Mouse (Mus musculus): Measurements from ENCODE around the gene Gm42420. TPM values are rescaled to one million over a fixed set of nuclear protein-coding genes. Genes with fewer than 3 reads are reported as not detected.

Gm42420 gene
- polyA plus RNA-seq, 1 experiment from 2014 or later, result 0.58 TPM

DNA sequence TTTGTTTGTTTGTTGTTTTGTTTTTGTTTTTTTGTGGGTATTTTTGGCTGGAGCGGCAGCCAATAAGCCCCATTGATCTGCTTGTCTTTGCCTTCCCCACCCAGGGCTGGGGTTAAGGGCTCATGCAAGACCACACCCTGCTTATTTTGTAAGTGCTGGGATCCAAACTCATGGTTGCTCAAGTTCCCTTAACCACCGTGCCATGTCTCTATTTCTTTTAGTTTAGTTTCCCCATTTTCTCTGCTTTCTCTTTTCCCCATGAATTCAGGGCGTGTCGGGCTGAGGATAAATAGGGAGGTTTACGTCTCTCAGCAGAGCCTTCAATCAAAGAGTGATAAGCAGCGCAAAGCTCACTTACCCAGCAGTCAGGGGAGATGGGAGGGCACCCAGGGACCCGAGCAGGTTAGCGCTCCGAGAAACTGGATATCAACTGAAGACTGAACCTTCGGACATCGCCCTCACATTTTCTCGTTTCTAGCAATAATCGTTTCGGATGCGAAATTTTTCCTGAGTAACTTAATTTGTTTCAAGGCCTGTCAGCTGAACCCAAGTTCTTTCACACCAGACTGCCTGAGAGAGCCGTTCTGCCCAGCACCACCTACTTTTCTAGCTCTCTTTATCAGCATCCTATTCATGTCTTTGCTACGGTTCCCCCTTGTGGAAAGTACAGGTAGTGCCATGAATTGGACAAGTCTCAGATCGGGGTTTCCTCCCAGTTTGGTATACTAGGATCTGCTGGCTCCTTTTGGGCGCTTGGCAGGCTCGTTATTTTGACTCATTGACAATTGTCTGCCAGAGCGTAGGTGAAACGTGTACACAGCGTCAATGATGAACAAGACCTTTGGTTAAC, 23.2 kb upstream of the Gm42420 start:
- Histone ChIP-seq H3K9ac (replicated peaks; ENCODE audit: low read length) (no peak overlapping the region), H3K4me2 (ENCODE audit: low read length) (peak overlapping the region; percentile 29), H3K36me3 (ENCODE audit: control insufficient read depth, insufficient read depth, low read length) (no peaks in the 10 kb centered on the region), H3K27me3 (ENCODE audit: control insufficient read depth, insufficient read depth, low read length) (no peaks in the 10 kb centered on the region), H3K9me3 (ENCODE audit: control insufficient read depth, low read length) (no peaks in the 10 kb centered on the region), H3K27ac (replicated peaks; ENCODE audit: low read depth, low read length) (no peak overlapping the region), H3K4me1 (ENCODE audit: control insufficient read depth, insufficient read depth, low read length) (peaks cover 22% of the 10 kb centered on the region), H3K4me3 (replicated peaks; ENCODE audit: low read depth, low read length) (no peak overlapping the region)
- DNase-seq (peak; percentile 95), ATAC-seq (ENCODE audit: low FRiP score, low TSS enrichment) (peak; percentile 28; the same call in 1 of the 2 replicates)
- 20% methylated on average over 23 of the region's 23 CpGs for WGBS

GRCm38 (mm10) chr6:39567528-39567927, 18.0 kb upstream of the Gm42420 start:
- no peaks in the 10 kb centered on the region for H3K27me3 ChIP-seq (ENCODE audit: control insufficient read depth, insufficient read depth, low read length)
- H3K4me2 ChIP-seq (ENCODE audit: low read length), result no peak overlapping the region
- H3K4me1 ChIP-seq (ENCODE audit: control insufficient read depth, insufficient read depth, low read length), result no peaks in the 10 kb centered on the region
- H3K27ac ChIP-seq (replicated peaks; ENCODE audit: low read depth, low read length), result no peak overlapping the region
- no peak for ATAC-seq (ENCODE audit: low FRiP score, low TSS enrichment)
- no peaks in the 10 kb centered on the region for H3K36me3 ChIP-seq (ENCODE audit: control insufficient read depth, insufficient read depth, low read length)
- DNase-seq, result peak; percentile 83
- H3K9me3 ChIP-seq (ENCODE audit: control insufficient read depth, low read length), result no peaks in the 10 kb centered on the region
- H3K9ac ChIP-seq (replicated peaks; ENCODE audit: low read length), result no peak overlapping the region
- 12% methylated on average over 5 of the region's 5 CpGs for WGBS
- no peak overlapping the region for H3K4me3 ChIP-seq (replicated peaks; ENCODE audit: low read depth, low read length)

- Histone ChIP-seq H3K4me2 (ENCODE audit: low read length) (no peak overlapping the region), H3K27ac (replicated peaks; ENCODE audit: low read depth, low read length) (no peak overlapping the region), H3K4me3 (replicated peaks; ENCODE audit: low read depth, low read length) (no peak overlapping the region), H3K4me1 (ENCODE audit: control insufficient read depth, insufficient read depth, low read length) (peaks cover 11% of the 10 kb centered on the region), H3K9me3 (ENCODE audit: control insufficient read depth, low read length) (no peaks in the 10 kb centered on the region), H3K27me3 (ENCODE audit: control insufficient read depth, insufficient read depth, low read length) (no peaks in the 10 kb centered on the region), H3K9ac (replicated peaks; ENCODE audit: low read length) (no peak overlapping the region), H3K36me3 (ENCODE audit: control insufficient read depth, insufficient read depth, low read length) (no peaks in the 10 kb centered on the region)
- 84% methylated on average over 3 of the region's 3 CpGs for WGBS
- no peak for ATAC-seq (ENCODE audit: low FRiP score, low TSS enrichment)
- DNase-seq, result no peak
Measured at GRCm38 (mm10) chr6:39570426-39570825, 15.1 kb upstream of the Gm42420 start.

- Histone ChIP-seq H3K9ac (replicated peaks; ENCODE audit: low read length) (peak within 1 kb of the TSS; percentile 90), H3K4me2 (ENCODE audit: low read length) (peak within 1 kb of the TSS; percentile 71), H3K27me3 (ENCODE audit: control insufficient read depth, insufficient read depth, low read length) (no peaks in the 10 kb centered on the region), H3K36me3 (ENCODE audit: control insufficient read depth, insufficient read depth, low read length) (peaks cover 17% of the 10 kb centered on the region), H3K4me1 (ENCODE audit: control insufficient read depth, insufficient read depth, low read length) (peaks cover 11% of the 10 kb centered on the region), H3K27ac (replicated peaks; ENCODE audit: low read depth, low read length) (peak within 1 kb of the TSS; percentile 96), H3K9me3 (ENCODE audit: control insufficient read depth, low read length) (no peaks in the 10 kb centered on the region), H3K4me3 (replicated peaks; ENCODE audit: low read depth, low read length) (peak within 1 kb of the TSS; percentile 79)
- ATAC-seq (ENCODE audit: low FRiP score, low TSS enrichment) (peak; percentile 94), DNase-seq (peak; percentile 92)
- WGBS, result under 1% methylated on average over 49 of the region's 49 CpGs
Measured at GRCm38 (mm10) chr6:39573791-39574554, 11.6 kb upstream of the Gm42420 start, which contains the start of gene Adck2. Adck2 (plus strand) TSS chr6:39573873.

DNA sequence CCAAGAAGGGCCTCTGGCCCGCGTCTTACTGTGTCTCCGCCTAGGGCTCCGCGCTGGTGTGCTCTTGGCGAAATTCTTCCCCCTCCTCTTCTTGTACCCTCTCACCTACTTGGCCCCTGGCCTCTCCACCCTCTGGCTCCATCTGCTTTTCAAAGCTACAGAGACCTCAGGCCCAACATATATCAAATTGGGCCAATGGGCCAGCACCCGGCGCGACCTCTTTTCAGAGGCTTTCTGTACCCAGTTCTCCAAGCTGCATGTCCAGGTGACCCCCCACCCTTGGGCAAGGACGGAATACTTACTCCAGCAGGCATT, 11.0 kb upstream of the Gm42420 start:
- DNase-seq, result no peak
- ATAC-seq (ENCODE audit: low FRiP score, low TSS enrichment), result peak; percentile 46
- Histone ChIP-seq H3K4me1 (ENCODE audit: control insufficient read depth, insufficient read depth, low read length) (peaks cover 11% of the 10 kb centered on the region), H3K4me2 (ENCODE audit: low read length) (peak overlapping the region; percentile 71), H3K27ac (replicated peaks; ENCODE audit: low read depth, low read length) (peak overlapping the region; percentile 96), H3K9ac (replicated peaks; ENCODE audit: low read length) (peak overlapping the region; percentile 90), H3K27me3 (ENCODE audit: control insufficient read depth, insufficient read depth, low read length) (no peaks in the 10 kb centered on the region), H3K36me3 (ENCODE audit: control insufficient read depth, insufficient read depth, low read length) (peaks cover 21% of the 10 kb centered on the region), H3K9me3 (ENCODE audit: control insufficient read depth, low read length) (no peaks in the 10 kb centered on the region), H3K4me3 (replicated peaks; ENCODE audit: low read depth, low read length) (peak overlapping the region; percentile 79)
- WGBS, result 20% methylated on average over 10 of the region's 10 CpGs

DNA sequence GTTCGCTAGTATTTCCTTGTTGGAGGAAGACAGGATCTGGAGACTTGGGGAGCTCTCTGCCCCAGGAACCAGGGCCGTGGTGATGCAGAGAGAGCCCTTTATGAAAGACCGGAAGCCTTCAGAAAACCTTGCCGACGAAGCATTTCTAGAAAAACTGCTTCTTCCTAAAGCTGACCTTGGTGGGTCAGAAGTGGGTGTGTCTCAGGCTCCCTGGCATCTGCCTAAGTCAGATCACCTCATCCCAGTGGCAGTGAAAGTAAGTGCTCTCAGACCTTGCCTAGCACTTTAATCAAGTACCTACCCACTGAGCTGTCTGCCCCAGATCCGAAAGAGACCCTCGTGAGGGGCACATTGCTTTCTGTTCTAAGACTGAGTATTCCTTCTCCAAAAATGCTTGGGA, 10.6 kb upstream of the Gm42420 start:
- Histone ChIP-seq H3K4me3 (replicated peaks; ENCODE audit: low read depth, low read length) (peak overlapping the region; percentile 79), H3K9me3 (ENCODE audit: control insufficient read depth, low read length) (no peaks in the 10 kb centered on the region), H3K9ac (replicated peaks; ENCODE audit: low read length) (peak overlapping the region; percentile 90; the same call in 1 of the 2 replicates), H3K4me2 (ENCODE audit: low read length) (peak overlapping the region; percentile 71), H3K4me1 (ENCODE audit: control insufficient read depth, insufficient read depth, low read length) (peaks cover 11% of the 10 kb centered on the region), H3K27ac (replicated peaks; ENCODE audit: low read depth, low read length) (peak overlapping the region; percentile 96), H3K27me3 (ENCODE audit: control insufficient read depth, insufficient read depth, low read length) (no peaks in the 10 kb centered on the region), H3K36me3 (ENCODE audit: control insufficient read depth, insufficient read depth, low read length) (peaks cover 26% of the 10 kb centered on the region)
- DNase-seq, result no peak
- no peak for ATAC-seq (ENCODE audit: low FRiP score, low TSS enrichment)
- WGBS, result 71% methylated on average over 7 of the region's 7 CpGs

DNA sequence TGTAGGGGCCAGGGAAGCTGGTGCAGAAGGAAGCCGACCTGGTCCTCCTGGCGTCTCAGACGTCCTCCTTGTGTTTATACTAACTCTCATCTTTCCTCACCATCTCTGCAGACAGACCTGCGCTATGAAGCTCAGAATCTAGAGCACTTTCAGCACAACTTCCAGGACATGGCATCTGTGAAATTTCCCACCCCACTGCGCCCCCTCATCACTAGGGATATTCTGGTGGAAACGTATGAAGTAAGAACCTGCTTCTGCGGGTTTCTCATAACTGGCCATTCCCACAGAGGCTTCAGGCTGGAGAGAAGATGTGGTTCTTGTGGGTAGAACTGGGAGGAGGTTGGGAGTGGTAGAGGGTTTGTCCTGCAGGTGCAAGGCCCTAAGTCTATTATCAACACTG, 6.0 kb upstream of the Gm42420 start:
- 96% methylated on average over 7 of the region's 7 CpGs for WGBS
- H3K36me3 ChIP-seq (ENCODE audit: control insufficient read depth, insufficient read depth, low read length), result peaks cover 63% of the 10 kb centered on the region
- no peaks in the 10 kb centered on the region for H3K27me3 ChIP-seq (ENCODE audit: control insufficient read depth, insufficient read depth, low read length)
- no peaks in the 10 kb centered on the region for H3K9me3 ChIP-seq (ENCODE audit: control insufficient read depth, low read length)
- no peak overlapping the region for H3K4me2 ChIP-seq (ENCODE audit: low read length)
- ATAC-seq (ENCODE audit: low FRiP score, low TSS enrichment) (no peak), DNase-seq (no peak)
- peaks cover 8% of the 10 kb centered on the region for H3K4me1 ChIP-seq (ENCODE audit: control insufficient read depth, insufficient read depth, low read length)
- no peak overlapping the region for H3K9ac ChIP-seq (replicated peaks; ENCODE audit: low read length)
- no peak overlapping the region for H3K4me3 ChIP-seq (replicated peaks; ENCODE audit: low read depth, low read length)
- H3K27ac ChIP-seq (replicated peaks; ENCODE audit: low read depth, low read length), result no peak overlapping the region

DNA sequence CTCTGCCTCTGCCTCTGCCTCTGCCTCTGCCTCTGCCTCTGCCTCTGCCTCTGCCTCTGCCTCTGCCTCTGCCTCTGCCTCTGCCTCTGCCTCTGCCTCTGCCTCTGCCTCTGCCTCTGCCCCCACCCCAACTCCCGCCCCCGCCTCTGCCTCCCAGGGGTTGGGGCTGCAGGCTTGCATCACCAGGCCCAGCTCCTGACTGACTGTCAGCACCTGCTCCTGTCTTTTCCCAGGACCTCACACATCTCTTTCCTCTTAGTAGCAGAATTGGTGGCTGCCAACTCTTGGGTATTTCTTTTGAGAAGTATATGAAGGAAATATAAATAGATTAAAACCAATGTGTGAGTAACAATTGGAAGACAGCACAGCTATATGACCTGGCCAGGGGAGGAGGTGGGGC, 5.0 kb upstream of the Gm42420 start:
- Histone ChIP-seq H3K9me3 (ENCODE audit: control insufficient read depth, low read length) (no peaks in the 10 kb centered on the region), H3K27me3 (ENCODE audit: control insufficient read depth, insufficient read depth, low read length) (no peaks in the 10 kb centered on the region), H3K4me3 (replicated peaks; ENCODE audit: low read depth, low read length) (no peak overlapping the region), H3K27ac (replicated peaks; ENCODE audit: low read depth, low read length) (no peak overlapping the region), H3K9ac (replicated peaks; ENCODE audit: low read length) (no peak overlapping the region), H3K36me3 (ENCODE audit: control insufficient read depth, insufficient read depth, low read length) (peaks cover 70% of the 10 kb centered on the region), H3K4me2 (ENCODE audit: low read length) (no peak overlapping the region), H3K4me1 (ENCODE audit: control insufficient read depth, insufficient read depth, low read length) (no peaks in the 10 kb centered on the region)
- DNase-seq (no peak), ATAC-seq (ENCODE audit: low FRiP score, low TSS enrichment) (no peak)
- 95% methylated on average over 2 of the region's 2 CpGs for WGBS
